Mouse (Mus musculus): ENCODE measurements around the gene Tbc1d24.
A peak's percentile ranks its signal among the peaks of the same experiment; 100 is the strongest.
"Not testable (repeated sequence)": the region's sequence is repeated elsewhere in the genome, so short reads cannot be mapped to it uniquely, and the experiment has no call there.

The Tbc1d24 gene

GRCm38 (mm10) chr17:24141425-24141920 is 63.9 kb downstream of the Tbc1d24 start:
- peak; percentile 98 to 99 for DNase-seq

- no peak for DNase-seq
Observed at GRCm38 (mm10) chr17:24140845-24141424, 64.4 kb downstream of the Tbc1d24 start.

- DNase-seq, result no peak
Observed at GRCm38 (mm10) chr17:24139968-24140367, 65.4 kb downstream of the Tbc1d24 start.

GRCm38 (mm10) chr17:24139256-24139655 is 66.1 kb downstream of the Tbc1d24 start:
- DNase-seq, result no peak

- DNase-seq, result no peak
Observed at GRCm38 (mm10) chr17:24137226-24137880, 68.0 kb downstream of the Tbc1d24 start.

- DNase-seq, result no peak
Observed at GRCm38 (mm10) chr17:24134062-24134461, 71.3 kb downstream of the Tbc1d24 start.

- DNase-seq, result not testable (repeated sequence)
Observed at GRCm38 (mm10) chr17:24132919-24133318, 72.4 kb downstream of the Tbc1d24 start.

- no peak for DNase-seq
Observed at GRCm38 (mm10) chr17:24131570-24131969, 73.8 kb downstream of the Tbc1d24 start.

- DNase-seq, result not testable (repeated sequence)
Observed at GRCm38 (mm10) chr17:24129246-24129645, 76.1 kb downstream of the Tbc1d24 start.

- no peak for DNase-seq
Observed at GRCm38 (mm10) chr17:24127592-24127991, 77.8 kb downstream of the Tbc1d24 start.

- DNase-seq, result no peak
Observed at GRCm38 (mm10) chr17:24126801-24127200, 78.6 kb downstream of the Tbc1d24 start.
